Comparison of ENCODE assay signal across 8 mouse cellular contexts in the genomic region with DNA sequence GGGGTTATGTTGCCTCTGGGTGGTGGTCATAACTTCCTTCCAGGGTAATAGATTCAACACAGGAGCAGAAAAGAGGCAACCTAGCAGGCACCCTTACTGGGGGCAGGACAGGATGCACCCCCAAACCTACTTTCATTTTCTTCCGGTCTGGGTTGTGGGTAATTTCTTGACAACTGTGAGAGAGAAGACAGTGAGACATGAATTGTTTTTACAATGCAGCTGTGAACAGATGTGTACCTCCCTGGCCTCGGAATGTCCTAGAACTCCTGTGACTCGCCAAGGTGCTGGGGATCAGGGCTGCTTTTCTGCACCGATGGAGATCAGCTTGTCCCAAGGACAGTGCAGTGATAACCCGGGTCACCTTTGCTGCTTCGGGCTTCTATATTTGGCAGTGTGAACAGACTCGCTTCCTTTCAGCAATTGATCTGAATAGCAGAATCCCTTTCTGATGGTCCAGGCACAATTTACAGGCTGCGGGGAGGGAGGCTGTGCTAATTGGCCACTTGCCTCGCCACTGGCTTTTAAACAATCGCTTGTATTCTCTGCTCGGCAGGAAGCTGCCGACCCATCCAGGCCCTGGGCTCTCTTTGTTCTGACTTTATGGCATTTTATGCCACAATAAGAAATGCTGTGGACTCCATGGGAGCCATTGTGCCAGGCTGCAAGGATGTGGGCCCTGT.
DNase-seq lines count a peak whose midpoint lies in the region; ATAC-seq lines count a peak whose summit lies in the region.

No protein-coding gene starts in this region.

- H3K4me1 ChIP-seq in forebrain, embryonic 12.5 days: peaks cover 32% of the 10 kb centered on the region
- peaks cover 39% of the 10 kb centered on the region for H3K4me1 ChIP-seq in hindbrain, embryonic 13.5 days (replicated peaks)
- H3K4me1 ChIP-seq in midbrain, embryonic 13.5 days (replicated peaks): peaks cover 36% of the 10 kb centered on the region

- no peaks in the 10 kb centered on the region for H3K9me3 ChIP-seq in forebrain, embryonic 12.5 days
- no peaks in the 10 kb centered on the region for H3K9me3 ChIP-seq in hindbrain, embryonic 13.5 days
- H3K9me3 ChIP-seq in midbrain, embryonic 13.5 days: no peaks in the 10 kb centered on the region

- 0 out of 2 replicates have a peak overlapping the region, but pooled peaks have one; percentile 14 for H3K4me3 ChIP-seq in forebrain, embryonic 12.5 days (replicated peaks)
- peak overlapping the region; percentile 59 for H3K4me3 ChIP-seq in hindbrain, embryonic 13.5 days
- peak overlapping the region; percentile 54 for H3K4me3 ChIP-seq in midbrain, embryonic 13.5 days (replicated peaks)

- ATAC-seq in forebrain, embryonic 12.5 days (ENCODE audit: low FRiP score): no peak
- ATAC-seq in hindbrain, embryonic 13.5 days (ENCODE audit: low FRiP score): no peak
- ATAC-seq in midbrain, embryonic 13.5 days: no peak

- peak overlapping the region; percentile 67 for H3K4me2 ChIP-seq in forebrain, embryonic 12.5 days
- peak overlapping the region; percentile 73 for H3K4me2 ChIP-seq in hindbrain, embryonic 13.5 days
- H3K4me2 ChIP-seq in midbrain, embryonic 13.5 days (replicated peaks): peak overlapping the region; percentile 70

- peaks cover 22% of the 10 kb centered on the region for H3K27me3 ChIP-seq in forebrain, embryonic 12.5 days
- 0 out of 2 replicates have a peak, but pooled peaks cover 3% of the 10 kb centered on the region for H3K27me3 ChIP-seq in hindbrain, embryonic 13.5 days
- H3K27me3 ChIP-seq in midbrain, embryonic 13.5 days: peaks cover 14% of the 10 kb centered on the region

- DNase-seq in right cerebral cortex, adult 2 months (ENCODE audit: low spot score in 2 of 2): peak; percentile 41 to 52
- DNase-seq in right cerebral cortex, postnatal 36 days (ENCODE audit: low spot score in 2 of 2): no peak
- peak; percentile 59 for DNase-seq in layer of hippocampus, adult 9-11 months
- DNase-seq in thymus, postnatal 36 days: peak; percentile 23 to 32
- DNase-seq in urinary bladder, postnatal 36 days (ENCODE audit: low spot score in 2 of 2): no peak

- 0 out of 2 replicates have a peak overlapping the region, but pooled peaks have one; percentile 62 for H3K9ac ChIP-seq in forebrain, embryonic 12.5 days
- peak overlapping the region; percentile 88 for H3K9ac ChIP-seq in hindbrain, embryonic 13.5 days
- H3K9ac ChIP-seq in midbrain, embryonic 13.5 days (replicated peaks): peak overlapping the region; percentile 76

- H3K27ac ChIP-seq in forebrain, embryonic 12.5 days: peak overlapping the region; percentile 74
- peak overlapping the region; percentile 89 for H3K27ac ChIP-seq in hindbrain, embryonic 13.5 days
- H3K27ac ChIP-seq in midbrain, embryonic 13.5 days: peak overlapping the region; percentile 78

- no peaks in the 10 kb centered on the region for H3K36me3 ChIP-seq in forebrain, embryonic 12.5 days (replicated peaks)
- no peaks in the 10 kb centered on the region for H3K36me3 ChIP-seq in hindbrain, embryonic 13.5 days
- no peaks in the 10 kb centered on the region for H3K36me3 ChIP-seq in midbrain, embryonic 13.5 days

- 8% methylated on average over 12 of the region's 12 CpGs for whole genome bisulfite sequencing in forebrain, embryonic 12.5 days
- 7% methylated on average over 12 of the region's 12 CpGs for WGBS in hindbrain, embryonic 13.5 days
- WGBS in midbrain, embryonic 13.5 days: 17% methylated on average over 12 of the region's 12 CpGs

Comparison
In these comparisons a context has a peak if more than half of its experiments do, and no peak if none do; other contexts are left out.
1. DNase-seq: peak in right cerebral cortex, adult 2 months (2 of 2), layer of hippocampus, adult 9-11 months (single experiment) and thymus, postnatal 36 days (2 of 2); none in right cerebral cortex, postnatal 36 days (0 of 2) and urinary bladder, postnatal 36 days (0 of 2).
2. Peak in every context shown above with its lines, with median percentiles within 50 percentile points of each other: H3K27ac ChIP-seq, H3K4me2 ChIP-seq, H3K4me3 ChIP-seq and H3K9ac ChIP-seq.